Comparison of ENCODE assay signal across 19 mouse cellular contexts in the genomic region with DNA sequence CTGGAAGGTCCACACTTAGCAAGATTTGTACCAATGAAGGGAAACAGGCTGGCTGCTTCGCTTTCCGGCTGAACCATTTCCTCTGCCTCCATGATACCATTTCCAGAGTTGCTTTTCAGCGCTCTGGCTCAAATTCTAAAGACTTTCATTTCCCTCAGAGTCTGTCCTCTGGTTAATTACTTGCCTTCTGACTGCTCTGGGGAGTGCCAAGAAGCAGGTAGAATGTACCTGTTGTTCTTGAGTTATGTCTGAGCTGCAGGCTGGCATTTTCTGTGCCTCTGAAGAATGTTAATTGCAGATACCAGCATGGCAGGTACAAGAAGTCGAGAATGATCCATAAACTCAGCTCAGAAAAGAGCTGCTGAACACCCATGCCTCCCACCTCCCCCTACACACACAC.
DNase-seq lines count a peak whose midpoint lies in the region; ATAC-seq and TF ChIP-seq lines count a peak whose summit lies in the region.
"Had no signal": no experiment of that assay in that cellular context is flagged by ENCODE, and none has a peak within 500 bp of the region (broad histone marks: within the 10 kb centered on the region; RNA-seq: fewer than 3 reads in every experiment).

No protein-coding gene starts in this region.

- no peak for ATAC-seq in forebrain, embryonic 11.5 days (replicated peaks; ENCODE audit: low FRiP score)
- ATAC-seq in kidney, embryonic 16.5 days (ENCODE audit: low FRiP score, low TSS enrichment), result peak; percentile 6; the same call in 1 of the 2 replicates
- no peak for ATAC-seq in limb, embryonic 14.5 days (ENCODE audit: low FRiP score, low read depth)
- ATAC-seq: forebrain, embryonic 16.5 days; inflammation-experienced regulatory T-cells, adult 6 months; midbrain, embryonic 13.5 days had no signal

- H3K27me3 ChIP-seq in forebrain, embryonic 10.5 days (ENCODE audit: poor library complexity, severe bottlenecking), result no peaks in the 10 kb centered on the region
- H3K27me3 ChIP-seq in forebrain, embryonic 11.5 days (ENCODE audit: control insufficient read depth, insufficient read depth, low read length), result no peaks in the 10 kb centered on the region
- no peaks in the 10 kb centered on the region for H3K27me3 ChIP-seq in kidney, embryonic 16.5 days (ENCODE audit: insufficient read depth, low read length)
- H3K27me3 ChIP-seq in limb, embryonic 14.5 days (ENCODE audit: control insufficient read depth, insufficient read depth, low read length), result no peaks in the 10 kb centered on the region
- no peaks in the 10 kb centered on the region for H3K27me3 ChIP-seq in cerebellum, adult 2 months (ENCODE audit: control insufficient read depth, insufficient read depth, low read length)
- H3K27me3 ChIP-seq: CH12.LX; midbrain, embryonic 13.5 days had no signal

- peak overlapping the region; percentile 12; the same call in 1 of the 2 replicates for H3K27ac ChIP-seq in forebrain, embryonic 10.5 days
- H3K27ac ChIP-seq in forebrain, embryonic 11.5 days (ENCODE audit: low read depth, low read length), result no peak overlapping the region
- H3K27ac ChIP-seq in kidney, embryonic 16.5 days (ENCODE audit: low read length), result peak overlapping the region; percentile 54
- peak overlapping the region; percentile 61 for H3K27ac ChIP-seq in limb, embryonic 14.5 days (replicated peaks; ENCODE audit: low read depth, low read length)
- H3K27ac ChIP-seq in cerebellum, adult 2 months (ENCODE audit: insufficient read depth, low read length), result no peak overlapping the region
- H3K27ac ChIP-seq: macrophage; midbrain, embryonic 13.5 days had no signal

- TF ChIP-seq POLR2A in limb, embryonic 14.5 days (IDR thresholded peaks at IDR 0.05; ENCODE audit: borderline replicate concordance, extremely low read depth, insufficient read depth, insufficient read length), result no peak
- TF ChIP-seq POLR2A in cerebellum, adult 2 months (IDR thresholded peaks at IDR 0.05; ENCODE audit: borderline replicate concordance, insufficient read depth, low read length), result no peak

- 87% methylated on average over 4 of the region's 4 CpGs for WGBS in forebrain, embryonic 10.5 days
- WGBS in forebrain, embryonic 11.5 days, result 80% methylated on average over 4 of the region's 4 CpGs
- 61% methylated on average over 4 of the region's 4 CpGs for whole genome bisulfite sequencing in kidney, embryonic 16.5 days
- 47% methylated on average over 4 of the region's 4 CpGs for whole genome bisulfite sequencing in limb, embryonic 14.5 days
- WGBS in cerebellum, adult 2 months, result 95% methylated on average over 4 of the region's 4 CpGs

- no peaks in the 10 kb centered on the region for H3K36me3 ChIP-seq in forebrain, embryonic 10.5 days (replicated peaks)
- no peaks in the 10 kb centered on the region for H3K36me3 ChIP-seq in forebrain, embryonic 11.5 days (ENCODE audit: control insufficient read depth, insufficient read depth, low read length)
- peaks cover 5% of the 10 kb centered on the region; the same call in 1 of the 2 replicates for H3K36me3 ChIP-seq in kidney, embryonic 16.5 days (ENCODE audit: insufficient read depth, low read length)
- 0 out of 2 replicates have a peak, but pooled peaks cover 3% of the 10 kb centered on the region for H3K36me3 ChIP-seq in limb, embryonic 14.5 days (ENCODE audit: control insufficient read depth, insufficient read depth, low read length)
- H3K36me3 ChIP-seq: midbrain, embryonic 13.5 days had no signal

- no peak overlapping the region for H3K4me2 ChIP-seq in forebrain, embryonic 11.5 days (ENCODE audit: low read depth, low read length, severe bottlenecking)
- H3K4me2 ChIP-seq in kidney, embryonic 16.5 days (replicated peaks; ENCODE audit: low read depth, low read length), result no peak overlapping the region
- no peak overlapping the region for H3K4me2 ChIP-seq in limb, embryonic 14.5 days (replicated peaks; ENCODE audit: low read depth, low read length, severe bottlenecking)
- H3K4me2 ChIP-seq: midbrain, embryonic 13.5 days had no signal

- TF ChIP-seq CTCF in cerebellum, adult 2 months (IDR thresholded peaks at IDR 0.05; ENCODE audit: borderline replicate concordance, insufficient read depth, low read depth, low read length), result no peak

- H3K9me3 ChIP-seq in forebrain, embryonic 10.5 days, result no peaks in the 10 kb centered on the region
- no peaks in the 10 kb centered on the region for H3K9me3 ChIP-seq in forebrain, embryonic 11.5 days (ENCODE audit: control insufficient read depth, low read length)
- no peaks in the 10 kb centered on the region for H3K9me3 ChIP-seq in kidney, embryonic 16.5 days (ENCODE audit: low read length)
- no peaks in the 10 kb centered on the region for H3K9me3 ChIP-seq in limb, embryonic 14.5 days (ENCODE audit: control insufficient read depth, low read length)
- H3K9me3 ChIP-seq: midbrain, embryonic 13.5 days had no signal

- no peak overlapping the region for H3K9ac ChIP-seq in forebrain, embryonic 11.5 days (ENCODE audit: low read length)
- no peak overlapping the region for H3K9ac ChIP-seq in kidney, embryonic 16.5 days (replicated peaks; ENCODE audit: low read length)
- H3K9ac ChIP-seq in limb, embryonic 14.5 days (ENCODE audit: low read depth, low read length, severe bottlenecking), result no peak overlapping the region
- H3K9ac ChIP-seq: midbrain, embryonic 13.5 days had no signal

- peaks cover 48% of the 10 kb centered on the region for H3K4me1 ChIP-seq in forebrain, embryonic 10.5 days
- peaks cover 5% of the 10 kb centered on the region; the same call in 1 of the 2 replicates for H3K4me1 ChIP-seq in forebrain, embryonic 11.5 days (replicated peaks; ENCODE audit: control insufficient read depth, insufficient read depth, low read length)
- H3K4me1 ChIP-seq in kidney, embryonic 16.5 days (ENCODE audit: insufficient read depth, low read length), result peaks cover 30% of the 10 kb centered on the region
- H3K4me1 ChIP-seq in limb, embryonic 14.5 days (ENCODE audit: control insufficient read depth, insufficient read depth, low read length), result peaks cover 39% of the 10 kb centered on the region
- H3K4me1 ChIP-seq in cerebellum, adult 2 months (ENCODE audit: control insufficient read depth, insufficient read depth, low read length), result peaks cover 9% of the 10 kb centered on the region

- H3K4me3 ChIP-seq in forebrain, embryonic 10.5 days, result no peak overlapping the region
- H3K4me3 ChIP-seq in forebrain, embryonic 11.5 days (ENCODE audit: low read depth, low read length), result no peak overlapping the region
- no peak overlapping the region for H3K4me3 ChIP-seq in kidney, embryonic 16.5 days (ENCODE audit: low read length)
- H3K4me3 ChIP-seq in limb, embryonic 14.5 days (replicated peaks; ENCODE audit: low read length), result no peak overlapping the region
- no peak overlapping the region for H3K4me3 ChIP-seq in cerebellum, adult 2 months (replicated peaks; ENCODE audit: insufficient read depth, low read depth, low read length)
- H3K4me3 ChIP-seq: erythroblast, embryonic 14.5 days; midbrain, embryonic 13.5 days had no signal

- DNase-seq in forebrain, embryonic 10.5 days (ENCODE audit: extremely low spot score, low spot score), result no peak
- DNase-seq in forebrain, embryonic 11.5 days (ENCODE audit: low spot score), result no peak
- peak; percentile 50 for DNase-seq in kidney, adult 11 months
- DNase-seq in kidney, postnatal 10 days, result no peak
- no peak for DNase-seq in limb, embryonic 14.5 days (ENCODE audit: low spot score)
- DNase-seq in cerebellum, adult 2 months, result no peak
- DNase-seq in embryo, embryonic 10 days (ENCODE audit: low spot score), result no peak
- DNase-seq: cerebellum, adult 9-11 months; heart, adult 18-20 months; liver; lung, adult 2 months; right cerebral cortex, postnatal 25 days had no signal

Comparison
In these comparisons a context has a peak if more than half of its experiments do, and no peak if none do; other contexts are left out.
1. H3K27ac ChIP-seq: peak in forebrain, embryonic 10.5 days (single experiment), kidney, embryonic 16.5 days (single experiment) and limb, embryonic 14.5 days (single experiment); none in forebrain, embryonic 11.5 days (single experiment) and cerebellum, adult 2 months (single experiment).